Mouse (Mus musculus): ENCODE measurements around the gene Atp5j2.

DNA sequence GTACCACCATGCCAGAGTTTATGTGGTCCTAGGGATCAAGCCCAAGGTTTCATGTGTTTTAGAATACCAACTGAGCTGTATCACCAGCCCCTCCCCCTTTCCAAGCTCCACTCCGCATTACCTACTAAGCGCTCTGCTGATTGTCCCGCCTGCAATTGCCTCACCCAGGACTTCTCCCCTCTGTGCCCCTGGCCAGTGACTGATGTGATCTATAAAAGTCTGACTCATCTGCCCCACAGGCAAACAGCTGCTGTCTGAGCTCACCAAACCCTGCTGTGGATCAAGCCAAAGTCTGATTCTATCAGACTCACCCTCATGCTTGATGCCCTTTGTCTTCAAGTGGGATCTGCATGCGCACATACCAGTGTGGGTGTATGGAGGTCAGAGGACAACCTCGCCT, 31.0 kb upstream of the Atp5j2 start:
- no peak for TF ChIP-seq CTCF (IDR thresholded peaks at IDR 0.05; ENCODE audit: low read depth)
- peak; percentile 77; the same call in 1 of the 2 replicates for TF ChIP-seq EP300 (IDR thresholded peaks at IDR 0.05; ENCODE audit: low read depth)

Data from liver, postnatal 0 days (tissue).